Mouse (Mus musculus): ENCODE measurements around the gene Cryba1.
A peak's percentile ranks its signal among the peaks of the same experiment; 100 is the strongest.
"Not testable (repeated sequence)": the region's sequence is repeated elsewhere in the genome, so short reads cannot be mapped to it uniquely, and the experiment has no call there.

Cryba1 gene

GRCm38 (mm10) chr11:77725183-77725582, at the start of gene Cryba1:
TSS of gene Cryba1 (minus strand) at chr11:77725283.
- no peak for DNase-seq (ENCODE audit: low spot score in 2 of 2)

GRCm38 (mm10) chr11:77771879-77772713, 47.0 kb upstream of the Cryba1 start:
- no peak for DNase-seq (ENCODE audit: low spot score in 2 of 2)

GRCm38 (mm10) chr11:77770346-77770745, 45.3 kb upstream of the Cryba1 start:
- DNase-seq (ENCODE audit: low spot score in 2 of 2) = no peak

- no peak for DNase-seq (ENCODE audit: low spot score in 2 of 2)
Observed at GRCm38 (mm10) chr11:77769496-77769895, 44.4 kb upstream of the Cryba1 start.

- no peak for DNase-seq (ENCODE audit: low spot score in 2 of 2)
Observed at GRCm38 (mm10) chr11:77766351-77767001, 41.4 kb upstream of the Cryba1 start.

GRCm38 (mm10) chr11:77765459-77765777, 40.3 kb upstream of the Cryba1 start:
- no peak for DNase-seq (ENCODE audit: low spot score in 2 of 2)

- DNase-seq (ENCODE audit: low spot score in 2 of 2) = peak in 1 of 2 experiments; percentile 57
Observed at GRCm38 (mm10) chr11:77764694-77765458, 39.8 kb upstream of the Cryba1 start.

GRCm38 (mm10) chr11:77763673-77764340, 38.7 kb upstream of the Cryba1 start:
- DNase-seq (ENCODE audit: low spot score in 2 of 2) = no peak

- DNase-seq (ENCODE audit: low spot score in 2 of 2) = peak in 1 of 2 experiments; percentile 64
Observed at GRCm38 (mm10) chr11:77762783-77763672, 37.9 kb upstream of the Cryba1 start, which contains the start of gene Myo18a. TSS of gene Myo18a (plus strand) at chr11:77763246.

- no peak for DNase-seq (ENCODE audit: low spot score in 2 of 2)
Observed at GRCm38 (mm10) chr11:77760031-77760430, 34.9 kb upstream of the Cryba1 start.

- DNase-seq (ENCODE audit: low spot score in 2 of 2) = no peak
Observed at GRCm38 (mm10) chr11:77753469-77753868, 28.4 kb upstream of the Cryba1 start.

- DNase-seq (ENCODE audit: low spot score in 2 of 2) = no peak
Observed at GRCm38 (mm10) chr11:77752525-77752924, 27.4 kb upstream of the Cryba1 start.

GRCm38 (mm10) chr11:77748996-77749395, 23.9 kb upstream of the Cryba1 start:
- DNase-seq (ENCODE audit: low spot score in 2 of 2) = no peak

- not testable (repeated sequence) for DNase-seq (ENCODE audit: low spot score in 2 of 2)
Observed at GRCm38 (mm10) chr11:77747103-77747502, 22.0 kb upstream of the Cryba1 start.

GRCm38 (mm10) chr11:77746652-77747051, 21.6 kb upstream of the Cryba1 start:
- no peak for DNase-seq (ENCODE audit: low spot score in 2 of 2)

GRCm38 (mm10) chr11:77743966-77744365, 18.9 kb upstream of the Cryba1 start:
- no peak for DNase-seq (ENCODE audit: low spot score in 2 of 2)

GRCm38 (mm10) chr11:77738555-77738954, 13.5 kb upstream of the Cryba1 start:
- DNase-seq (ENCODE audit: low spot score in 2 of 2) = no peak

- peak in 1 of 2 experiments; percentile 88 for DNase-seq (ENCODE audit: low spot score in 2 of 2)
Observed at GRCm38 (mm10) chr11:77737289-77737688, 12.2 kb upstream of the Cryba1 start.

GRCm38 (mm10) chr11:77728587-77728986, 3.5 kb upstream of the Cryba1 start:
- no peak for DNase-seq (ENCODE audit: low spot score in 2 of 2)

- DNase-seq (ENCODE audit: low spot score in 2 of 2) = no peak
Observed at GRCm38 (mm10) chr11:77724766-77725165, 317 bp downstream of the Cryba1 start.

GRCm38 (mm10) chr11:77721389-77721788, 3.7 kb downstream of the Cryba1 start:
- no peak for DNase-seq (ENCODE audit: low spot score in 2 of 2)

Measured in left cerebral cortex, adult 9 months (tissue).